Comparison of ENCODE assay signal across 13 mouse cellular contexts in the genomic region with DNA sequence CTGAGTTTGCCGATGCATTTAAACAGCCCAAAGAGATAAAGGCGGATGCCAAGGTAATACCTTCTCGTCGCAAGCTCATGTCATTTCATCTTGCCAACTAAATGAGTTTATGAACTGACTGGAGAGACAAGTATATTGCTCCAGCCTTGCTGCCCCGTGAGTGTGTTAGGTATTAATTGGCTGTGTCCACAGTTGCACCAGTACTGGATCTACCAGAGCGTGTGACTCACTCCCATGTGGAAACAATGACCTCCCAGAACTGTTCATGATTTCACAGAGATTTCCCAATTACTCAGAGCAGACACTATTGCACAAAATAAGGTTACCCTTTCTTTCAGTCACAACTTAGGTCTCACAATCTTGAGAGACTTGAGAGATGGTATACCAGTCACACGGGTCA.
DNase-seq lines count a peak whose midpoint lies in the region; ATAC-seq lines count a peak whose summit lies in the region.
"Had no signal": no experiment of that assay in that cellular context is flagged by ENCODE, and none has a peak within 500 bp of the region (broad histone marks: within the 10 kb centered on the region; RNA-seq: fewer than 3 reads in every experiment).

No protein-coding gene starts in this region.

- no peaks in the 10 kb centered on the region for H3K27me3 ChIP-seq in liver, embryonic 15.5 days
- H3K27me3 ChIP-seq in liver, embryonic 11.5 days (replicated peaks; ENCODE audit: control insufficient read depth, insufficient read depth, low read length), result no peaks in the 10 kb centered on the region
- H3K27me3 ChIP-seq in intestine, embryonic 16.5 days (replicated peaks; ENCODE audit: control insufficient read depth, insufficient read depth, low read length), result no peaks in the 10 kb centered on the region
- H3K27me3 ChIP-seq in hindbrain, embryonic 12.5 days, result no peaks in the 10 kb centered on the region
- H3K27me3 ChIP-seq: hindbrain, embryonic 15.5 days; limb, embryonic 13.5 days had no signal

- WGBS in liver, embryonic 15.5 days (ENCODE audit: insufficient replicate concordance), result 64% methylated on average over 7 of the region's 7 CpGs
- 82% methylated on average over 7 of the region's 7 CpGs for WGBS in liver, embryonic 11.5 days
- WGBS in intestine, embryonic 16.5 days, result 62% methylated on average over 7 of the region's 7 CpGs
- 87% methylated on average over 7 of the region's 7 CpGs for WGBS in hindbrain, embryonic 12.5 days

- H3K36me3 ChIP-seq in liver, embryonic 15.5 days (replicated peaks), result no peaks in the 10 kb centered on the region
- H3K36me3 ChIP-seq in liver, embryonic 11.5 days (ENCODE audit: control insufficient read depth, insufficient read depth, low read length), result no peaks in the 10 kb centered on the region
- H3K36me3 ChIP-seq in intestine, embryonic 16.5 days (ENCODE audit: control insufficient read depth, insufficient read depth, low read length), result no peaks in the 10 kb centered on the region
- no peaks in the 10 kb centered on the region for H3K36me3 ChIP-seq in hindbrain, embryonic 12.5 days
- H3K36me3 ChIP-seq: hindbrain, embryonic 15.5 days; limb, embryonic 13.5 days; midbrain, embryonic 10.5 days had no signal

- peak; percentile 40; the same call in 1 of the 2 replicates for ATAC-seq in liver, embryonic 15.5 days (ENCODE audit: insufficient read depth)
- no peak for ATAC-seq in liver, embryonic 11.5 days (replicated peaks; ENCODE audit: low FRiP score)
- ATAC-seq in intestine, embryonic 16.5 days, result peak; percentile 70
- ATAC-seq in megakaryocyte progenitor cell, adult 5-6 weeks (replicated peaks; ENCODE audit: poor library complexity), result peak; percentile 71
- ATAC-seq in hindbrain, embryonic 12.5 days (ENCODE audit: low FRiP score), result no peak

- DNase-seq in liver, embryonic 11.5 days (ENCODE audit: low spot score), result no peak
- peak; percentile 41 for DNase-seq in adrenal gland, postnatal 10 days
- DNase-seq in frontal cortex, adult 2 months (ENCODE audit: extremely low spot score in 1 of 2, low spot score in 1 of 2), result no peak
- no peak for DNase-seq in testis, postnatal 10 days (ENCODE audit: low spot score)
- DNase-seq: gastrocnemius, adult 2 months; kidney, postnatal 14 days had no signal

- no peak overlapping the region for H3K27ac ChIP-seq in liver, embryonic 15.5 days (replicated peaks)
- H3K27ac ChIP-seq in liver, embryonic 11.5 days (ENCODE audit: low read depth, low read length), result no peak overlapping the region
- H3K27ac ChIP-seq in intestine, embryonic 16.5 days (ENCODE audit: low read length), result peak overlapping the region; percentile 18; the same call in 1 of the 2 replicates
- H3K27ac ChIP-seq in hindbrain, embryonic 12.5 days, result no peak overlapping the region
- H3K27ac ChIP-seq: gastrocnemius, adult 2 months; hindbrain, embryonic 15.5 days; limb, embryonic 13.5 days; midbrain, embryonic 10.5 days had no signal

- H3K9ac ChIP-seq in liver, embryonic 15.5 days, result no peak overlapping the region
- no peak overlapping the region for H3K9ac ChIP-seq in liver, embryonic 11.5 days (ENCODE audit: low read depth, low read length)
- no peak overlapping the region for H3K9ac ChIP-seq in intestine, embryonic 16.5 days (ENCODE audit: low read depth, low read length)
- H3K9ac ChIP-seq in hindbrain, embryonic 12.5 days, result no peak overlapping the region
- H3K9ac ChIP-seq: hindbrain, embryonic 15.5 days; limb, embryonic 13.5 days had no signal

- no peak overlapping the region for H3K4me3 ChIP-seq in liver, embryonic 15.5 days (replicated peaks)
- no peak overlapping the region for H3K4me3 ChIP-seq in liver, embryonic 11.5 days (ENCODE audit: low read depth, low read length)
- H3K4me3 ChIP-seq in intestine, embryonic 16.5 days (ENCODE audit: low read length), result no peak overlapping the region
- no peak overlapping the region for H3K4me3 ChIP-seq in hindbrain, embryonic 12.5 days
- H3K4me3 ChIP-seq: gastrocnemius, adult 2 months; hindbrain, embryonic 15.5 days; limb, embryonic 13.5 days; midbrain, embryonic 10.5 days had no signal

- 0 out of 2 replicates have a peak, but pooled peaks cover 8% of the 10 kb centered on the region for H3K4me1 ChIP-seq in liver, embryonic 15.5 days (replicated peaks)
- H3K4me1 ChIP-seq in liver, embryonic 11.5 days (replicated peaks; ENCODE audit: control insufficient read depth, insufficient read depth, low read length), result peaks cover 6% of the 10 kb centered on the region; the same call in 1 of the 2 replicates
- peaks cover 11% of the 10 kb centered on the region; the same call in 1 of the 2 replicates for H3K4me1 ChIP-seq in intestine, embryonic 16.5 days (ENCODE audit: control insufficient read depth, insufficient read depth, low read length)
- no peaks in the 10 kb centered on the region; the same call in 1 of the 2 replicates for H3K4me1 ChIP-seq in hindbrain, embryonic 12.5 days

- no peaks in the 10 kb centered on the region for H3K9me3 ChIP-seq in liver, embryonic 15.5 days (replicated peaks)
- H3K9me3 ChIP-seq in liver, embryonic 11.5 days (ENCODE audit: control insufficient read depth, low read length), result no peaks in the 10 kb centered on the region
- no peaks in the 10 kb centered on the region for H3K9me3 ChIP-seq in intestine, embryonic 16.5 days (ENCODE audit: control insufficient read depth, low read length)
- H3K9me3 ChIP-seq in hindbrain, embryonic 12.5 days (replicated peaks), result no peaks in the 10 kb centered on the region
- H3K9me3 ChIP-seq: hindbrain, embryonic 15.5 days; limb, embryonic 13.5 days; midbrain, embryonic 10.5 days had no signal

- H3K4me2 ChIP-seq in liver, embryonic 15.5 days, result no peak overlapping the region
- no peak overlapping the region for H3K4me2 ChIP-seq in liver, embryonic 11.5 days
- H3K4me2 ChIP-seq in intestine, embryonic 16.5 days (ENCODE audit: low read depth, low read length), result no peak overlapping the region
- H3K4me2 ChIP-seq in hindbrain, embryonic 12.5 days (replicated peaks), result no peak overlapping the region
- H3K4me2 ChIP-seq: hindbrain, embryonic 15.5 days; limb, embryonic 13.5 days had no signal

Comparison
In these comparisons a context has a peak if more than half of its experiments do, and no peak if none do; other contexts are left out.
1. ATAC-seq: peak in liver, embryonic 15.5 days (single experiment), intestine, embryonic 16.5 days (single experiment) and megakaryocyte progenitor cell, adult 5-6 weeks (single experiment); none in liver, embryonic 11.5 days (single experiment) and hindbrain, embryonic 12.5 days (single experiment).